Mouse (Mus musculus) layer of hippocampus, adult 11-12 months (tissue): ENCODE measurements around the gene Xpnpep1.

ENCODE experiments used
- DNase-seq: peaks from one replicate; pipeline ENCODE4 v3.0.0; 2022; ENCODE audit warnings: low spot score

Xpnpep1 gene

DNA sequence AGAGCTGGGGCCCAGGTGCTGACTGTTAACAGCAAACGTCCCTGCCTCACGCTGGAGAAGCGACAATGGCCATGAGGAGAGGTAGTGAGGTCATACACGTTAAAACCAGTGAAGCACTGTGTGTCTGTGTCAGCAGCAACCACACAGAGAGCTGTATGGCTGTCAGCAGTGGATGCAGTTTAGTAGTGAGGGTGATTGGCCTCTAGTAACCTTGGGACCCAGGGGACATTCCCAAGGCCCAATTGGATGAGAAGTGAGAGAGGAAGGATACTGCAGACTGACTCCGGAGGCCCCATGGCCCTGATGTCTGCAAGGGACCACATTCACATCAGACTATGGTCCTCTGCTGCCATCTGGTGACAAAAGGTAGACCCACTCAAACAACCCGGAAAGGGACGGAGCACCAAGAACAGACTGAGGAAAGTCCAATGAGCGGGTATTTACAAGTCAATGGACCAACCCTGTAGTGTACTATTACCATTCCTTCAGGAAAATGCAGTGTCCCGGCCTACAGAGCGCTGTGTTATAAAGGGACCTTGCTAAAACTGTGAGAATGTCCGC lies 47.1 kb downstream of the Xpnpep1 start:
- peak; percentile 65 for DNase-seq

GRCm38 (mm10) chr19:52991924-52992323 lies 48.1 kb downstream of the Xpnpep1 start:
- no peak for DNase-seq

DNA sequence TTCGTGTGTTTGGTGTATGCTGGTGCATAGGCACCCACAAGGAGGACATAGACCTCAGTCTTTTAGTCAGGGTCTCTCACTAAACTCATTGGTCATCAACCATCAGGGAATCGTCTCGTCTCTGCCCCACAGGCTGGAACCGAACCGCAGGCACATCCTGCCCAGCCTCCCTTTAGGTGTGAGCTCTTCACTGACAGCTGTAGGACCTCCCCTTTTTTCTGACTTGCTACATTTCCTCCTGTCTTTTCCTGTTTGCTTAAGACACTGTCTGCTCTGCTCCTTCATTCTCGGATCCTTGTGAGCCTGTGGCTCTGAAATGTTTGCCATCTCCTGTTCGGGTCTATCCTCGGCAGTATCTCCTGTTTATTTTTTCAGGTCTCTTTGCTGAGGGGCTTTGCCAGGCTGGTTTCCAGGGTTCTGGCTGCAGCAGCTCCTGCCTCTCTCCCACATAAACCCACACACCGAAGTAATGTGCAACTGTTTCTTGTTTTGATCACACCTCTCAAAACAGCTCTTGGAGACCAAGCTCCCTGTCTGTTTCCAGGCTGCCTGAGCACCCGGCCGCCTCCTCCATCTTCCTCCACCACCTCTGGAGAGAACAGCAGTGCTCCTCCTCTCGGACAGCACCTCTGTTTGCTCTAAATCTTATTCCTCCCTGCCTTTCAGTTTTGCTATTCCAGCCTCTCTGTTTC lies 60.8 kb downstream of the Xpnpep1 start:
- no peak for DNase-seq

GRCm38 (mm10) chr19:52975564-52976185 lies 64.3 kb downstream of the Xpnpep1 start:
- peak; percentile 82 for DNase-seq

GRCm38 (mm10) chr19:52966339-52966738 lies 73.7 kb downstream of the Xpnpep1 start:
- DNase-seq, result no peak

DNA sequence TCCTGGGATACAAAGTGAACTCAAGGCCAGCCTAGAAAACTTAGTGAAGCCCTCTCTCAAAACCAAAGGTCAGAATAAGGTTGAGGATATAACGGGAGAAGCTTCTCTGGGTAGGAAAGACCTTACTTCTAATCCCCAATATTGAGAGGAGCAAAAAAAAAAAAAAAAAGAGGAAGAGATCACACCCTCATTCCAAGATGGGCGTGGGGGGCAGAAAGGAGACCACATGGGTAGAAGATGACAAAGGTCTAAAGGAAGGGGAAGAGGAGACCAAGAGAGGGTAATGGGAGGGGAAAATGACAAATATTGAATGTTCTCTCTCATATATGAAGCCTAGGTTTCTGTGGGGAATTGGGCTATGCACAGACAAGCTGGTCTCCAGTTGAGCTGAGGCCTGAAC lies 77.3 kb downstream of the Xpnpep1 start:
- no peak for DNase-seq

GRCm38 (mm10) chr19:52922678-52923495 lies 117.1 kb downstream of the Xpnpep1 start:
- DNase-seq, result peak; percentile 68

DNA sequence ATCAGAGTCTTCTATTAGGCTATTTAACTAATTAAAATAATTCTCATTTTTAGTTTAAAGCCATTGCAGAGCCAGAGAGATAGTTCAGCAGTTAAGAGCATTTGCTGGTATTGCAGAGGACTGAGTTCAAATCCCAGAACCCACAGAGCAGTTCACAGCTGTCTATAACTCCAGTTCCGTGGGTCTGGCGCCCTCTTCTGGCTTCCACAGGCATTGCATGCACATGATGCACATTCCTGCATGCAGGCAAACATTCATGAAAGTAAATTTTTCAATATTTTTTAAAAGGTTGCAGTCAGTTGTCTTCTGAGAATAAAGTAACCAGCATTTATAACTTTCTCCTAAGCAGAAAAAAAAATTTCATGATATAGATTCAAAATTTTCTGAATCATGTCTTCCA lies 135.8 kb downstream of the Xpnpep1 start:
- no peak for DNase-seq

GRCm38 (mm10) chr19:52891807-52892442 lies 148.1 kb downstream of the Xpnpep1 start:
- DNase-seq, result no peak
